Mouse (Mus musculus) layer of hippocampus, postnatal 36 days (tissue): ENCODE data around the gene 9130230L23Rik. TPM values are rescaled to one million over a fixed set of nuclear protein-coding genes. Genes with fewer than 3 reads are reported as not detected.

Experiments used
- DNase-seq, 2 experiments: peaks; one replicate each; pipeline ENCODE4 v3.0.0; 2022
- microRNA-seq, 2 experiments: library from miRNA; unstranded; fragments of <30 nt; microRNA quantifications; one replicate each; pipeline ENCODE4 v1.2.0; 2021
- total RNA-seq, 2 experiments: library from RNA; stranded (reverse); gene quantifications; 2 replicates each; pipeline ENCODE4 v1.2.3; 2021

9130230L23Rik gene
- total RNA-seq, 2 experiments from 2014 or later: not detected

DNA sequence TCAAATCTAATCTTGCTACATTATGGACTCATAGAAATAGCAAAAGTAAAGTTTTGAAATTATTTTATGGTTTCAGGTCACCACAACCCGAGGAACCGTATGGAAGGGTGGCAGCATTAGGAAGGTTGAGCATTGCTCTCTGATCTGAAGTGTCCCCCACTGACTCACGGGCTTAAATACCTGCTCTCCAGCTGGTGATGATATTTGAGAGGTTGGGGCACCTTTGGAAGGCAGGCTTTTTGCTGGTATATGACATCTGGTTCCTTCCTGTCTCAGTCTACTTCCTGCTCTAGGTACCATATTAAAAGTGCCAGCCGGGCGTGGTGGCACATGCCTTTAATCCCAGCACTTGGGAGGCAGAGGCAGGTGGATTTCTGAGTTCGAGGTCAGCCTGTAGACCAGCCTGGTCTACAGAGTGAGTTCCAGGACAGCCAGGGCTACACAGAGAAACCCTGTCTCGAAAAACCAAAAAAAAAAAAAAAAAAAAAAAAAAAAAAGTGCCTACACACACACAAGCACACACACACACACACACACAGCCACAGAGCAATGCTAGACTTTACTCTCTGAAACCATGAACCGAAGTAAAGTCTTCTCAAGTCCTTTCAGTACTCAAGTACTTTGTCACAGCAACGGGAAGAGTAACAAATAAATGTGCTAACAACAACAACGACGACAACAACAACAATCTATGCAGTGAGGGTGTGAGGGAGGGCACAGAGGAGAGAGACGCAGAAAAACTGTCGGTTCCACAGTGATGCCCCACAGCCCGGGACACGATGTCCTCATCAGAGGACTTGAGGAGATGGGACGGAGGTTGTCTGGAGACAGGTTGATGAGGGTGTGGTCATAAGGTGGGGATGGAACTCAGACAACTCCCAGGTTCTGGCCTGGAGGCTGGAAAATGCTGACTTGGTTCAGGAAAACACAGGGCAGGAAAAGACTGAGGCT is 49.7 kb downstream of the 9130230L23Rik start:
- DNase-seq: no peak

DNA sequence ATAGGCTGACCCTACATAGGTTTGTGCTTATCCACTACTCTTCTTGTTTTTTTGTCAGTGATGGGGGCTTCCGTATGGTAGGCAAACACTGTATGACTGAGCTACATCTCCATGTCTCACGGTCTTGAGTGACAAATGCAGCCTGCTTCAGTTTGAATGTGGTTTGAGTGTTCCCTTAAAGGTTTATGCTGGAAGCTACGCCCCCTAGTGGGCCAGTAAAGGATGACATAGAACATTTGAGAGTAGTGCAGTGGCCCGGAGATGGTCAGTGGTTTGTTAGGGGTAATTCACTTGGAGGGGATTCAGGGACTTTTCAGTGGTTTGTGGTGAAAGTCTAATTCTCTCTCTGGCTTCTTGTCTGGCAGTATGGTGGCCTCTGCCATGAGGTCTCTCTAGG is 52.6 kb downstream of the 9130230L23Rik start:
- DNase-seq: no peak

DNA sequence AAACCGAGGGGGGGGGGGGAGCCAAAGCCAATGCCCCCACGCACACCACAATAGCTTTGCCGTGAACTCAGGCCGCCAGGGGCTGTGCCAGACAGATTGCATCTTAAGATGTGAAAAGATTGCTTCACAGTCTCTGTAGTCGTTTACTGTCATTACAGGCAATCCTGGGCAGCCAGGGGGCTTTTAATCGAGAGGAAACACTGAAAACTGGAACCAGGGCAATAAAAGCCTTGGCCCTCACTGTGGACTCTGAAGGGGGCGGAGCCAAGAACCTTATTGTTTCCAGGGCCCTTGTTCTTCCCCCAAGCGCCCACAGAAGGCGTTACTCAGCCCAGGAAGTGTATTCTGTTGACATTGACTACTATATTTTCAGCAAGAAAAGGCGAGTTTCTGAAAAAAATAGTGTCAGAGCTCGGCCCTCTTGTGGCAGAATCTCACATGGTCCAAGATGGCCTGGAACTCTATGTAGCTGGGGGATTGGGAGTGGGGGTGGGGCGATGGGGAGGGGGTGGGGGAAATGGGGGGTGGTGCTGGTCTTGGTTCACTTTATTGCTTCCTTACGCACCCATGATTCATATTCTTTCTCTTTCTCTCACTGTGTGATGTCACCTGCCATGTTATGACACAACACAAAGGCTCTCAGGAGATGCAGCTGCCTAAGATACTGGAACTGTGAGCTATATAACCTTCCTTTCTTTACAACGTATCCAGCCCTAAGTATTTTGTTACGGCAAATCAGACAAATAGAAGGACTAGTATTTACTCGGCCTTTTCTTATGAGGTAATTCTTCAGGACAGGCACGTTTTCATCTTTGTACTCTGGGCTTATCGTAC is 53.2 kb downstream of the 9130230L23Rik start:
- DNase-seq: no peak

DNA sequence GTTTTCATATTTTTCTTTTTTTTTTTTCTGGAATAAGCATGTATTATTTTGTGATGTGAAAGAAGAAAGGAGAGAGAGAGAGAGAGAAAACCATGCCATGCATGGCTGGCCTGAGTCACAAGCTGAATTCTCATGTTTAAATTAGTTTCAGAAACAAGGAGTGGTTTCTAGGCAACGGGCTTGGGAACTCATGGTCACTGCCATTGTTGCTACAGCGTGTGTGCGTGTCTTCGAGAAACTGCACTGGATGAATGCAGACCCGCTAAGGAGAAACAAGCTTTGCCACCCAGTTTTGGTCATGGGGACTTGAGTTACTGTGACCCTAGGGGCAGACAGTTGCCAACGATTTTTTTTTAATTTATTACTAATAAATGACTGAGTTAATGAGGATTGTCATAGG is 53.8 kb downstream of the 9130230L23Rik start:
- no peak for DNase-seq

DNA sequence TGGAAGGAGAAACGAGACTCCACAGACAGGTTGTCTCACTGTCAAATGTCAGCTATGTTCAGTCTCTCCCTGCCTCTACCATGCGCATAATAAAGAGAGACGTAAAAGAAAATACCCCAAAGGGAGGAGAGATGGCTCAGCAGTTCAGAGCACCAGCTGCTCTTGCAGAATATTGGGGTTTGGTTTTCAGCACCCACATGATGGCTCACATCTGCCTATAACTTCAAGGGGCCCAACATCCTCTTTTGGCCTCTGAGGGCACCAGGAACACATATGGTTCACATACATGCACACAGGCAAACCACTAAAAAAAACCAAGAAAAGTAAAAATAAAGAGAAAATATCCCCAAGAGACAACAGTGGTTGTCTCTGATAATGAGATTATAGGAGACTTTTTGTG is 54.3 kb downstream of the 9130230L23Rik start:
- no peak for DNase-seq

DNA sequence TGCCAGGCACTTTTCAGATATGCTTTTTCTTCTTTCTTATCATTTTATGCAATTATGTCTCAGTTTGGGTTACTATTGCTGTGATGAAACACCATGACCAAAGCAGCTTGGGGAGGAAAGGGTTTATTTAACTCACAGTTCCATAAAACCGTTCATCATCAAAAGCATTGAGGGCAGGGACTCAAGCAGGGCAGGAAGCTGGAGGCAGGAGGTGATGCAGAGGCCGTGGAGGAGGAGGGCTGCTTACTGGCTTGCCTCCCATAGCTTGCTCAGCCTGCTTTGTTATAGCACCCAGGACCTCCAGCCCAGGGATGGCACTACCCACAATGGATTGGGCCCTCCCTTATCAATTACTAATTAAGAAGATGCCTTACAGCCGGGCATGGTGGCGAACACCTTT is 62.9 kb downstream of the 9130230L23Rik start:
- DNase-seq: no peak

DNA sequence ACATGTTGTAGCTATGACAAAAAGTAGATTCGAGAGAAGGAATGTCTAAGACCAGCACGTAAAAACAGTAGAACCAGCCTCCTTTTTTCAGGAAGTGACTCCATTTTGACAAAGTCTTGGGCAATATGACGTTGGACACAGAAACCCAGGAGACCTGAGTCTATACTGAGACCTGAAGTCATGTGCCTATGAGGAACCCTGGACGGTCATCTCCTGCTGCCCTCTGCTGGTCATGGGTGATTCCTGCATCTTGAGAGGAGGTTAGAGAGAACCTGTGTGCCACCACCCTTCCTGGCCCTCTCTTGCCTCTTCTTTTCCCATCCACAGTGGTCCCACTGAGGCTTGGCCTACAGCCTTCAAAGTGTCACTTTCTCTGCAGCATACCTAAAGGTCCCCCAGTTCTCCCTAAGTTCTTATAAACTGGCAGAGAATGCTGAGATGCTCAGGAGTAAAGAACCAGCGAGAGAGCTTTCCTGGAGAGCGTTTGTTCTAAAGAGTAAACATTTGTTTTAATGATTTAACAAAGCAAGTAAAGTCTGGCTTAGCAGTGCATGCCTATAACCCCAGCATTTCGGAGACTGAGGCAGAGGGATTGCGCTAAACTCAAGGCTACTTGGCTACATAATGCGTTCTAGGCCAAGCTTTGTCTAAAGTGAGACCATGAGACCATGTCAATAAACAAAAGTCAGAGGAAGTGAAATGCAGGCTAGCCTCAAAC is 65.9 kb downstream of the 9130230L23Rik start:
- peak; percentile 66 to 79 for DNase-seq

DNA sequence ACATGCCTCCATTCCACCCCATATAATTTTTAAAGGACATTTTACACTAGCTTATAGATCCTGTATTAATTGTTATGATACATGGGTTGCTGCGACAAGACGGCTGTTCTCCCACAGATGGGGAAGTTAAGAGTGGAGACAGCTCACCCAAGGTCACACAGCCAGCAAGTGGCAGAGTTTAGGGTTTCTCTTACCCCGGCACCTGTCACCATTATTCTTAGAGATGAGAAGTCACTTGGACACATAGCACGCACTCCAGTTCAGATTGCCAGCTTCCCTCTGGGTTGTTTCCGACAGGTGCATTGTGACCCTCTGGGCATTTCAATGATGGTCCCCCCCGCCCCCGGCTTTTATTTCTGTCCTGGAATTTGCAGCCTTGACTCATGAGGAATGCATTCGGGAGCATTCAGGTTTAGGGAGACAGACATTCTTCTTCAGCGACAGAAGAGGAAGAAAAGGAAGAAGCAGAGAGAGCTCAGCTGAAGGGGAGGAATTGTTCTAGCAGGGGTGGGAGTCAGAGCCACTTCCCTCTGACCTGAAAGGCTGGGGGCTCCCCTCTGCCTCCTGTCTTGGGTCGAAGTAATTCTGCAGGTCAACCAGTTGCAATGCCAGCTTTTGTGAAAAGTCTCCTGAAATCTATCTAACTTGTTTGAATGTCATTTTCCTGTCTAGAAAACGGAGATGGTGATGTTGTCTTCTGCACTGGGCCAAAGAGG is 66.9 kb downstream of the 9130230L23Rik start:
- DNase-seq: no peak

DNA sequence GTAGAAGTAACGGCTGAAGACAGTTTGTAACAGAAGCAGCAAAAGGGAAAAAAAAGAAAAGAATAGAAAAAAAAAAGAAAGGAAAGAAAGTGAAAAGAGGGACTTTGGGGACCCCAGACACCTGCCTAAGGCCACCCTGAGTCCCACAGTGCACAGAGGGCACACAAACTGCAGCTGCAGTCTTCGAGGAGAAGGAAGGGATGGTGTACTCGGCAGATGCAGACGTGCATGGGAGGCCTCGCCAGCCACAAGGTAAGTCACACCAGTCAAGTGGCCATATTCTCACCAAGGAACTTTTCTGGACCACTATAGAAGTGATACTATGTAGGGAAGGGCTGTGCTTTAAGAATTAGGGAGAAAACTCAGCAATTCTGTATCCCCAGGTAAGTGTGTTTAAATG is 69.3 kb downstream of the 9130230L23Rik start, which contains the start of gene Chrna9:
Gene Chrna9 (plus strand): TSS at position 139 of the 400 bp plus-strand sequence.
- no peak for DNase-seq

DNA sequence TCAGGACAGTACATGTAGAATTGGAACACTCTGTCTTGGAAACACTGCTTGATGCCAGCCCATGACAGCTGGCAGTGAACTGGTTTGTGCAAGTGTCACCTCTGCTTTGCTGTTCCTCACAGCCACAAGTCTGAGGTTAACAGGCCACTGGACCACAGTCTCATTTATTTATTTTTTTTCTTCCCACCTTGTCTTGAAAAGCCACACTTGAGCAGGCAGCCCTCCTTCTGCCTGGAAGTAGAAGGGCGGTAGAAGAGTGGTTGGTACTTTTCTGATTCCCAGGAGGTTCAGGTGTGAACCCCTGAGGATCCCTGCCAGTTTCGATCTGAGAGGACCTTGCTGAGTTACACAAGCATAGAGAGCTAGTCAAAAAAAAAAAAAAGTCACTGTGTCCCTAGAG is 70.3 kb downstream of the 9130230L23Rik start:
- DNase-seq: no peak

DNA sequence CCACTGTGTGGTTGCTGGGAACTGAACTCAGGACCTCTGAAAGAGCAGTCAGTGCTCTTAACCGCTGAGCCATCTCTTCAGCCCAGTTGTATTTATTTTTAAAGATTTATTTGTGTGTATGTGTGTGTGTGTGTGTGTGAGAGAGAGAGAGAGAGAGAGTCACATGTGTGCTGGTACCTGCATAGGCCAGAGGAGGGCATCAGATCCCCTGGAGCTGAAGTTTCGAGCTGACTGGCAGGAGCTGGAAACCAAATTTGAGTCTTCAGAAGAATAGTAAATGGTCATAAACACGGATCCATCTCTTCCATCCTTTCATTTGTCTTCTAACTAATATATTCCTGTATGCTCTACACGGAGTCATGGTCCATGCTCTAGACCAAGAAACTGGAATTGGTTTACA is 70.8 kb downstream of the 9130230L23Rik start:
- no peak for DNase-seq

DNA sequence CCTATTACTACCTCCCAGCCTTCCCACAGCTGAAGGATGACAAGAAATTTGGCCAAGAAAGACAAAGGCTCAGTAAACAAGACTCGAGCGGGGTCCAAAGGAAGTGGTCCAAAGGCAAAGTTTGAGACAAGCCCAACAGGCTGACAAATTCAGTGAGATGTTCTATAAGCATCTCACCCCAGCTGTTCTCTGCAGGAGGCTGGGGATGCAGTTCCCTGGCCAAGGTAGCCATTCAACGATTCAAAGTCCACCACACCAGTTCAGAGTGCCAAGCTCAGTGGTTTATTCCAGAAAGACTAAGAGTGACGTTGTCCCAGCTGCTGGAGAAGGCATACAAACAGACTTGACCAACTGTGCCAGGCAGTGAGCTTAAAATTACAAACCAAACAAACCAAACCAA is 73.9 kb downstream of the 9130230L23Rik start:
- DNase-seq: no peak

Small RNA genes within 50 kb of the gene (microRNA-seq; reads per million reads assigned to microRNA genes)
- gene Gm25952: 0 reads per million in 2 experiments

Other genes with a start within 250 kb of the 9130230L23Rik start
- gene N4bp2, start 240.8 kb downstream of the 9130230L23Rik start, total RNA-seq: 10 to 100 TPM; 10.4 to 16.1 TPM
- 1 to 10 TPM in 1 of 2 experiments, under 1 TPM in 1; 0.75 to 1.0 TPM for gene Rhoh, start 143.1 kb downstream of the 9130230L23Rik start, total RNA-seq
- not detected for gene Chrna9, start 69.4 kb downstream of the 9130230L23Rik start, total RNA-seq
- 1 to 10 TPM; 1.8 TPM for gene Rbm47, start 168.8 kb upstream of the 9130230L23Rik start, total RNA-seq